Mouse (Mus musculus) midbrain, embryonic 13.5 days (tissue): ENCODE data around the gene Nap1l4. TPM values are rescaled to one million over a fixed set of nuclear protein-coding genes. Genes with fewer than 3 reads are reported as not detected.
"Not testable (repeated sequence)": the region's sequence is repeated elsewhere in the genome, so short reads cannot be mapped to it uniquely, and the experiment has no call there.

ENCODE experiments used
- ATAC-seq: fragments of 200-750 bp; cut with Nextera tagmentation; 2 replicates; pipeline ENCODE4 v1.8.0; 2017; ENCODE audit warnings: mild to moderate bottlenecking, moderate TSS enrichment, moderate library complexity
- H3K27ac ChIP-seq: fragments of 300-500 bp; sonication (generic); 2 replicates; pipeline ENCODE4 v1.5.1; 2015; ENCODE audit warnings: inconsistent platforms, mild to moderate bottlenecking, moderate library complexity
- H3K27me3 ChIP-seq: fragments of 300-500 bp; sonication (generic); 2 replicates; pipeline ENCODE4 v1.6.1; 2015; ENCODE audit warnings: mild to moderate bottlenecking, inconsistent platforms
- H3K36me3 ChIP-seq: fragments of 300-500 bp; sonication (generic); 2 replicates; pipeline ENCODE4 v1.6.1; 2015; ENCODE audit warnings: mild to moderate bottlenecking, inconsistent platforms
- H3K4me1 ChIP-seq: fragments of 300-500 bp; sonication (generic); replicated peaks from 2 replicates; pipeline ENCODE4 v1.6.1; 2015; ENCODE audit warnings: inconsistent platforms
- H3K4me2 ChIP-seq: fragments of 300-500 bp; sonication (generic); replicated peaks from 2 replicates; pipeline ENCODE4 v1.6.1; 2015; ENCODE audit warnings: moderate library complexity, mild to moderate bottlenecking, inconsistent platforms
- H3K4me3 ChIP-seq: fragments of 300-500 bp; sonication (generic); replicated peaks from 2 replicates; pipeline ENCODE4 v1.5.1; 2015; ENCODE audit warnings: mild to moderate bottlenecking, inconsistent platforms
- H3K9ac ChIP-seq: fragments of 300-500 bp; sonication (generic); replicated peaks from 2 replicates; pipeline ENCODE4 v1.6.1; 2015; ENCODE audit warnings: mild to moderate bottlenecking, inconsistent platforms
- H3K9me3 ChIP-seq: fragments of 300-500 bp; sonication (generic); 2 replicates; pipeline ENCODE4 v1.6.1; 2016; ENCODE audit warnings: mild to moderate bottlenecking, inconsistent platforms
- WGBS: fragments of 180-500 bp; shearing (Covaris S2); methylation state at CpG from one replicate; pipeline ENCODE4 v1.1.7; 2015; 5-methylcytosine and 5-hydroxymethylcytosine counted together
- polyA plus RNA-seq: library from polyadenylated mRNA; unstranded; fragments of >200 nt; fragmentation: Nextera tagmentation; extraction: Ambion mirVana; gene quantifications from 2 replicates; pipeline ENCODE4 v1.2.1, GENCODE M21; 2015

The Nap1l4 gene
- polyA plus RNA-seq, 1 experiment from 2014 or later = 364 TPM

DNA sequence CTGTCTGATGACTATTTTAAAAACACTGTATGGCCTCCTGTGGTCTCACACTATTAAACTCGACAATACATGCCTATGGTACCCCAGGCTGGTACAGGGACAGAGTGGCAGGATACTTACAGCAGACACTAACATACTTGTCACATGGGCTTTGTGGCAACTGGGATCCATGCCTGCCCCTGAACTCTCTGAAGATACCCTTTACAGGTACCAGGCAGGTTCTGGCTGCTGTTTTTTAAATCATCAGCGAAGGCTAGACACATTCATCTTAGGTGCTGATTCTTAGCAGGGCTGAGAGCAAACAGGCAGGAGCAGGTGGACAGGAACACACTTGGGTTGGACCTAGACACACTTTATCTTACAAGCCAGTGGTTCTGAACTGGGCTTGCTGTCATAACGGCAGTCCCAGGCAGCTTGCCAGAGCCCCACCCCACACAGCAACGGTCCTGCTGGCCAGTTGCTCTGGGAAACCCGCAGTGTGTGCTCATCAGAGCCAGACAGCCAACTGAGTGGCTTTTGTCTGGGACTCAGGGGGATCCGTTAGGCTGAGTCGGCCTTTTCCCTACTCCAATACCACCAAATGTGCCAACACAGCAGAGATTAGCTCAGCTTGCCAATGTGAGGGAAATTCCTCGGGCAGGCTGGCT, 8.2 kb upstream of the Nap1l4 start:
- Histone ChIP-seq H3K4me1 (no peaks in the 10 kb centered on the region), H3K4me3 (no peak overlapping the region), H3K9ac (no peak overlapping the region), H3K4me2 (no peak overlapping the region), H3K27me3 (no peaks in the 10 kb centered on the region), H3K9me3 (no peaks in the 10 kb centered on the region), H3K27ac (peak overlapping the region; percentile 39; the same call in 1 of the 2 replicates), H3K36me3 (peaks cover 80% of the 10 kb centered on the region)
- ATAC-seq = no peak
- 76% methylated on average over 8 of the region's 8 CpGs for WGBS

DNA sequence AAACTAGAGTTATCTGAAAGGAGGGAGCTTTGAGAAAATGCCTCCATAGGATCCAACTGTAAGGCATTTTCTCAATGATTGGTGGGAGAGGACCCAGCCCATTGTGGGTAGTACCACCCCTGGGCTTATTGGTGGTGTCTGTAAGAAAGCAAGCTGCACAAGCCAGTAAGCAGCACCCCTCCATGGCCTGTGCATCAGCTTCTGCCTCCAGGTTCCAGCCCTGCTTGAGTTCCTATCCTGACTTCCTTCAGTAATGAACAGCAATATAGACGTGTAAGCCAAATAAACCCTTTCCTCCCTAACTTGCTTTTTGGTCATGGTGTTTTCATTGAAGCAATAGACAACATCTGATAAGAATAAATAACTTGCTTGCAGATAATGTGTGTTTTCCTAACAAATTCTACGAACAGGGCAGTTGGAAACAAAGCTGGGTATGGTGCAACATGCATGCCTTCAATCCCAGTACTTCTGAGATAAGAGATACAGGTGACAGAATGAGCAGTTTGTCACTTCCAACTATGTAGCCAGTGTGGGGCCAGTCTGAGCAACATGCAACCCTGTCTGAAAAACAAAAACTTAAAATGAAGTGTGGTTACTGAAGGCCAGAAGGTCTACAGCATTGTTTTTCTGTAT, 798 bp upstream of the Nap1l4 start:
- Histone ChIP-seq H3K4me3 (peak overlapping the region; percentile 79), H3K36me3 (peaks cover 14% of the 10 kb centered on the region), H3K4me1 (peaks cover 40% of the 10 kb centered on the region), H3K4me2 (peak overlapping the region; percentile 84), H3K27me3 (no peaks in the 10 kb centered on the region), H3K27ac (peak overlapping the region; percentile 82), H3K9me3 (no peaks in the 10 kb centered on the region), H3K9ac (peak overlapping the region; percentile 68)
- ATAC-seq = peak; percentile 4; the same call in 1 of the 2 replicates
- WGBS = 42% methylated on average over 2 of the region's 2 CpGs

DNA sequence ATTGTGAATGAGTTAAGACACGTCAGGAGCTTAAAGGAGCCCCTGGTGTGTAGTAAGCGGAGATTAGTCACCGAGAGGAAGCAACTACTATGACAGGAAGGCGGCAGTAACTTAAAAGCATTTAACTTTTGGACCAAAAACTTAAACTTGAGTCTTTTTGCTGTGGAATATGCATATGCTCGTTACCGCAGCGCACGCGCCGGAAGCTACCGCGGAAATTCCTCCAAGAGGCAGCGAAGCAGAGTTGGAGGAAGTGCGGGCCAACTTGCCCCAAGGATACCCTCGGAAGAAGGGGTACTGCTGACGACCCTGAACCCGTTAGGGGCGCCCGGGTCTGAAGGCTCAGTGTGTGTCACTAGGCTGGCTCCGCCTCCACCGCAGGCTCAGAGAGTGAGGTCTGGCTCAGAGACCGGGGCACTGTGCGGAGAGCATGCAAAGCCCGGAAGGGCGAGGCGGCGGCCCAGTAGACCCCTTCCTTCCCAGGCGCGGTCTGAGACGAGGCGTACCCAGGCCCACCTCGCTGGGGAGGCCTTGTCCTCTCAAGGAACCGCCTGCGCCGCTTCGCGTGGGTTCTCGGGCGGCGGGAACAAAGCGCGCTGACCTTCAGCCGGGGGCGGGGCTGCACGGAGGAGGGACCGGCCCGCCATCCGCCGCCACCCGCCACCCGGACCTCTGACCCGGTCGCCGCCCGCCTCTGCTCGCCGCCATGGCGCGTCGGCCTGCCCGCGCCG, 510 bp downstream of the Nap1l4 start:
- no peaks in the 10 kb centered on the region for H3K9me3 ChIP-seq
- 1% methylated on average over 60 of the region's 63 CpGs for WGBS
- peak; percentile 82 for ATAC-seq
- H3K4me1 ChIP-seq = peaks cover 48% of the 10 kb centered on the region
- peak overlapping the region; percentile 79 for H3K4me3 ChIP-seq
- H3K36me3 ChIP-seq = peaks cover 7% of the 10 kb centered on the region; the same call in 1 of the 2 replicates
- H3K27ac ChIP-seq = peak overlapping the region; percentile 90
- no peaks in the 10 kb centered on the region for H3K27me3 ChIP-seq
- peak overlapping the region; percentile 84 for H3K4me2 ChIP-seq
- H3K9ac ChIP-seq = peak overlapping the region; percentile 80

GRCm38 (mm10) chr7:143546554-143546953, 2.4 kb downstream of the Nap1l4 start:
- ATAC-seq = no peak
- Histone ChIP-seq H3K4me2 (peak overlapping the region; percentile 14), H3K9me3 (no peaks in the 10 kb centered on the region), H3K36me3 (peaks cover 7% of the 10 kb centered on the region; the same call in 1 of the 2 replicates), H3K27ac (no peak overlapping the region), H3K9ac (peak overlapping the region; percentile 28; the same call in 1 of the 2 replicates), H3K27me3 (no peaks in the 10 kb centered on the region), H3K4me1 (peaks cover 58% of the 10 kb centered on the region), H3K4me3 (no peak overlapping the region)
- WGBS = 88% methylated on average over 2 of the region's 2 CpGs

DNA sequence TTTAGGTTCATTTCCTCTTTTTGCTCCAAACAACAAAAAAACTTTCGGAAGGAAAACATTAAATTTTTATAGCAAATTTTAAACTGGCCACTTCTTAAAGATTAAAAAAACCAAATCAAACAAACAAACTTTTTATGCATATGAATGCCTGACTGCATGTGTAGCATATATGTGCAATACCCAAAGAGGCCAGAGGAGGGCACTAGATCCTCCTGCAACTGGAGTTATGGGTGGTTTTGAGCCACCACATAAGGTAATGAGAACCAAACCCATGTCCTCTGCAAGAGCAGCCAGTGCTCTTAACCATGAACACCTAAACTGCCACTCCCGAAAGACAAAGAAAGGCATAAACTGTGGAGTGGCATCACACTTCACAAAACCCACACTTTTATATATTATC, 4.5 kb downstream of the Nap1l4 start:
- Histone ChIP-seq H3K4me1 (peaks cover 51% of the 10 kb centered on the region), H3K9ac (no peak overlapping the region), H3K4me2 (no peak overlapping the region), H3K9me3 (no peaks in the 10 kb centered on the region), H3K36me3 (peaks cover 19% of the 10 kb centered on the region), H3K27me3 (no peaks in the 10 kb centered on the region), H3K27ac (no peak overlapping the region), H3K4me3 (no peak overlapping the region)
- no peak for ATAC-seq
- WGBS = 99% methylated on average over 2 of the region's 2 CpGs

DNA sequence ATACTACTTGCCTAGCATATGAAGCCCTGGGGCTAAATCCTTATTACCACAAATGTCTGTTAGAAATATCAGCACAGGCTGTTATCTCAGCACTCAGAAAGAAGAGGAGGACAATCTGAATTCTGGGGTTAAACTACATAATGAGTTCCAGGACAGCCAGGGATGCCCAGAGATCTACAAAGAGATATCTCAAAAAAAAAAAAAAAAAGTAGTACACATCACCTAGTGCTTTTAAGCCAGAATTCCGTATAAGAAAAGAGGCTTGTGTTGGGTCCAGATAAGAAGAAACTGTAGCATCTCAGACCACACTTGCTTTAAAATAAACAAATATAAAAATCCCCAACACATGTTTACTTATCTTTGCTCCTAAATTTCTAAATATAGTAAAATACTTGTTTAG, 10.2 kb downstream of the Nap1l4 start:
- Histone ChIP-seq H3K36me3 (peaks cover 64% of the 10 kb centered on the region), H3K9ac (no peak overlapping the region), H3K4me3 (no peak overlapping the region), H3K4me2 (no peak overlapping the region), H3K27me3 (no peaks in the 10 kb centered on the region), H3K27ac (no peak overlapping the region), H3K9me3 (no peaks in the 10 kb centered on the region), H3K4me1 (peaks cover 12% of the 10 kb centered on the region)
- WGBS = 92% methylated on average over 1 of the region's 1 CpGs
- ATAC-seq = no peak

DNA sequence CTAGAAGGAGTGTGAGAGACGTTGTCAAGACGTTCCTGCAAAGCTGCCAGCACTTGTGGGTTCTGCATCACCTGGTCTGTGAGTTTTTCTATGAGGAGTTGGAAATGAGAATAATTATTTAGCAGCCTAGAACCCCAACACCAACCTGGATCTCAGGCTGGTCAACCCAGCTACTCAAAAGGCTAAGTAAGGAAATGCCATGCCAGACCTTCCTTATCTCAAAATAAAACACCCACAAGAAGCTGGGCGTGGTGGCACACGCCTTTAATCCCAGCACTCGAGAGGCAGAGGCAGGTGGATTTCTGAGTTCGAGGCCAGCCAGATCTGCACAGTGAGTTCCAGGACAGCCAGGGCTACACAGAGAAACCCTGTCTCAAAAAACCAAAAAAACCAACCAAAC, 10.7 kb downstream of the Nap1l4 start:
- H3K4me2 ChIP-seq, H3K9me3 ChIP-seq, H3K4me1 ChIP-seq, H3K27ac ChIP-seq, ATAC-seq, H3K9ac ChIP-seq, H3K27me3 ChIP-seq, H3K4me3 ChIP-seq: not testable (repeated sequence)
- WGBS = 94% methylated on average over 6 of the region's 6 CpGs
- peaks cover 69% of the 10 kb centered on the region for H3K36me3 ChIP-seq

DNA sequence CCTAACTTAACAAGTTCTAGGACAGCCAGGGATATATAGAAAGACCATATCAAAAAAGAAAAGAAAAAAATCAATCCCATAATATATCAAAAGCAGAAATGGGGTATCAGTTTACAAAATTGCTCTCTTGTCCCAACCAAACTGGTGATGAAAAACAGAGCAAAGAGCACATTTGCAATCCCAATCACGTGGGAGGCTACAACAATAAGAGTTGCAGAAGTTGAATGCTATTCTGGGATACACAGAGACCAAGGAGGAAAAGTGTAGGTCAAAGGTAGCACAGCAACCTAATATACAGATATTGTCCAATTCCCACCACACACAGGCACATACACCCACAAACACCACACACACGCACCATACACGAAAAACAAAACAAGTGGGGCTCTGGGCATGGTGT, 12.7 kb downstream of the Nap1l4 start:
- H3K4me3 ChIP-seq = no peak overlapping the region
- H3K27me3 ChIP-seq = no peaks in the 10 kb centered on the region
- H3K36me3 ChIP-seq = peaks cover 87% of the 10 kb centered on the region
- ATAC-seq = no peak
- H3K9ac ChIP-seq = no peak overlapping the region
- 97% methylated on average over 3 of the region's 3 CpGs for WGBS
- no peaks in the 10 kb centered on the region for H3K4me1 ChIP-seq
- no peak overlapping the region for H3K4me2 ChIP-seq
- H3K9me3 ChIP-seq = no peaks in the 10 kb centered on the region
- H3K27ac ChIP-seq = no peak overlapping the region

GRCm38 (mm10) chr7:143533284-143533683, 15.6 kb downstream of the Nap1l4 start:
- Histone ChIP-seq H3K4me1 (no peaks in the 10 kb centered on the region), H3K4me2 (no peak overlapping the region), H3K27ac (no peak overlapping the region), H3K9me3 (no peaks in the 10 kb centered on the region), H3K36me3 (peaks cover 98% of the 10 kb centered on the region), H3K27me3 (no peaks in the 10 kb centered on the region), H3K4me3 (no peak overlapping the region), H3K9ac (no peak overlapping the region)
- no peak for ATAC-seq
- 91% methylated on average over 2 of the region's 2 CpGs for WGBS

DNA sequence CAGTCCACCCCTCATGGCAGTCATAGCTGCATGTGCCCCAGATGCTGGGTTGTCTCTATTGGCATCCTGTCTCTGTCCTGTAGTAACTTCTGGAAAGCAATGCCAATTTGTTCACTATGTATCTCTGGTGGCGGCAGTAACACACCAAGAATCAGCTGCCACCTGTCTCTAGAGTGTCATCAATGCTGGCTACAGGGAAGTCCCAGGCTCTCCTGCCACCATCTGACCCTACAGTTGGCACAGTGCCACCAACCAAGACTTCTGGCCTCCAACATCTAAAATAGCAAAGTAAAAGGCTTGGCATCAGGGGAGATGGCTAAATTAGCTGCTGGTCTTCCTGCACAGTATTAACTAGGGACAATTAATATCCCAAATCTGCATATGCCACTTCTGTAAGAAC, 16.5 kb downstream of the Nap1l4 start:
- H3K4me2 ChIP-seq = no peak overlapping the region
- ATAC-seq = no peak
- H3K36me3 ChIP-seq = peaks cover 98% of the 10 kb centered on the region
- H3K27ac ChIP-seq = no peak overlapping the region
- no peak overlapping the region for H3K4me3 ChIP-seq
- no peaks in the 10 kb centered on the region for H3K4me1 ChIP-seq
- H3K9ac ChIP-seq = no peak overlapping the region
- H3K27me3 ChIP-seq = no peaks in the 10 kb centered on the region
- 91% methylated on average over 1 of the region's 1 CpGs for WGBS
- no peaks in the 10 kb centered on the region for H3K9me3 ChIP-seq

GRCm38 (mm10) chr7:143519333-143519732, 29.6 kb downstream of the Nap1l4 start:
- Histone ChIP-seq H3K27me3 (no peaks in the 10 kb centered on the region), H3K9me3 (no peaks in the 10 kb centered on the region), H3K9ac (no peak overlapping the region), H3K4me2 (no peak overlapping the region), H3K36me3 (peaks cover 98% of the 10 kb centered on the region), H3K27ac (no peak overlapping the region), H3K4me3 (no peak overlapping the region), H3K4me1 (no peaks in the 10 kb centered on the region)
- no peak for ATAC-seq
- WGBS = 92% methylated on average over 4 of the region's 4 CpGs

DNA sequence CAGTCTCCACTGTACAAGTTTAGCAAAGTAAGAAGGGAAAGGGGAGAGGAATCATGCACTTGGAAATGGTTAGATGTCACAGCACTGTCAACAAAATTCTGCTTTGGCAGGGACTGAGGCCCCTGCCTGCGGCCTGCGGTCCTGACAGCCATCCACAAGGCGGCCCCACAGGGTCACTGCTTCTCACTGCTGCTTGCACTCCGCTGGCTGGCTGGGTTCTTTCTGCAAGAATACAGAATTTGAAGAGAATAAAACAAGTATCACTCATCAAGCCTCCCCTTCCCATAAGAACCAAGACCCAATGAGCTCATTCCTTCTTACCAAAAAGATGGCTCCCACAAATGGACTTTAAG, 34.5 kb downstream of the Nap1l4 start:
- H3K9me3 ChIP-seq = no peaks in the 10 kb centered on the region
- H3K4me1 ChIP-seq = no peaks in the 10 kb centered on the region
- ATAC-seq = no peak
- H3K27ac ChIP-seq = no peak overlapping the region
- H3K9ac ChIP-seq = no peak overlapping the region
- no peak overlapping the region for H3K4me2 ChIP-seq
- 91% methylated on average over 4 of the region's 4 CpGs for WGBS
- H3K36me3 ChIP-seq = peaks cover 75% of the 10 kb centered on the region
- no peaks in the 10 kb centered on the region for H3K27me3 ChIP-seq
- no peak overlapping the region for H3K4me3 ChIP-seq
